Mouse (Mus musculus) cerebellum, adult 2 months (tissue): ENCODE measurements around the gene Gm43552.

Source experiments
- CTCF ChIP-seq: fragments of 200-500 bp; IDR thresholded peaks from 2 replicates; pipeline ENCODE4 v1.5.1; 2011; ENCODE audit warnings: low read depth, mild to moderate bottlenecking, control low read depth, low read length, moderate library complexity, borderline replicate concordance; ENCODE audit not compliant: insufficient read depth
- POLR2A ChIP-seq: fragments of 200-500 bp; IDR thresholded peaks from 2 replicates; pipeline ENCODE4 v1.6.1; 2011; ENCODE audit warnings: low read length, control low read depth, borderline replicate concordance; ENCODE audit not compliant: insufficient read depth

GRCm38 (mm10) chr5:65425251-65425650 is 67.4 kb downstream of the Gm43552 start:
- TF ChIP-seq POLR2A (no peak), CTCF (no peak)
